Mouse (Mus musculus): ENCODE results near the gene Sdk2. TPM values are rescaled to one million over a fixed set of nuclear protein-coding genes. Genes with fewer than 3 reads are reported as not detected.
A peak's percentile ranks its signal among the peaks of the same experiment; 100 is the strongest.

Sdk2 gene
- total RNA-seq, 2 experiments from 2014 or later = 2.0 to 2.2 TPM

DNA sequence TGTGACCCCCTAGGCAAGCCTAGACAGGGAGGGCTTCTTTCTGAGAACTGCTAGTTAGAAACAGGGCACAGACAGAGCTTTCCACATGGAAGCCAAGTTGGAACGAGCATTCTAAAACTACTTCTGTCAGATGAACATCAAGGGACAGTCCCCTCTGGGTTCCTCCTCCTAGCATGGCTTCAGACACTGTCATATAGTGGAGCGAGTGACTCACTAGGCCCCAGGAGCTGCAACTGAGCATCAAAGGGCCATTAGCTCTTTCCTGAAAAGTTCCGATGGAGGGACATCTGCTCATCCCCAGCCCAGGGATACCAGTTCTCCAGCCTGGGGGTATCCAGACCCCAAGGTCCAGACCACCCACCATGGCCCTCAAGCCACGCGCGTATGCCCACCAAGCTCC lies 185.0 kb downstream of the Sdk2 start:
- intact Hi-C loops (cut with DNase I) = no loop called here
- no peak for DNase-seq

DNA sequence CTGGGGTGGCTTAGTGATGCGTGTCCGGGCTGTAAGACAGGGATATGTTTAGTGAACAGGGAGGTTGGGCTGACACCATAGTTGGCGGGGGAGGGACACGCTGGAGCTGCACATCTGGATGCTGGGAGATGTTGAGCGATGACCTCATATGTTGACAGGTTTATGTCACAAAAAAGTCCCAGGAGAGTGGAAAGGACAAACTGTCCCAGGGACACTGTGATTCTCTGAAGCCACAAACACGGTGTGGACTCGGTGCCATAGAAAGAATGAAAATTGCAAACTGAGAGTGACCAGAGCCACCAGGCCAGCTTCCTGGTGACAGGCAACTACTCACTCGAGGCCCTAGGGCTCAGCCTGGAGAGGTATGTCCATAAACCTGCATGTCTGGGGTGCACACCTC lies 199.8 kb downstream of the Sdk2 start:
- no peak for DNase-seq
- intact Hi-C loops (cut with DNase I) = loop anchor here (2.0 to 5.0 kb wide), 2 partner anchors 202 to 600 kb away; no protein-coding TSS in a partner anchor

GRCm38 (mm10) chr11:113865627-113866026 lies 201.2 kb downstream of the Sdk2 start:
- intact Hi-C loops (cut with DNase I) = loop anchor here (1.0 to 5.0 kb wide), 4 partner anchors 203 to 771 kb away; no protein-coding TSS in a partner anchor
- peak; percentile 87 to 92 for DNase-seq

- intact Hi-C loops (cut with DNase I) = no loop called here
- peak in 1 of 2 experiments; percentile 12 for DNase-seq
Measured at GRCm38 (mm10) chr11:113863408-113863807, 203.4 kb downstream of the Sdk2 start.

- intact Hi-C loops (cut with DNase I) = no loop called here
- DNase-seq = no peak
Measured at GRCm38 (mm10) chr11:113855661-113856060, 211.2 kb downstream of the Sdk2 start.

- intact Hi-C loops (cut with DNase I) = no loop called here
- DNase-seq = no peak
Measured at GRCm38 (mm10) chr11:113851750-113852149, 215.1 kb downstream of the Sdk2 start.

DNA sequence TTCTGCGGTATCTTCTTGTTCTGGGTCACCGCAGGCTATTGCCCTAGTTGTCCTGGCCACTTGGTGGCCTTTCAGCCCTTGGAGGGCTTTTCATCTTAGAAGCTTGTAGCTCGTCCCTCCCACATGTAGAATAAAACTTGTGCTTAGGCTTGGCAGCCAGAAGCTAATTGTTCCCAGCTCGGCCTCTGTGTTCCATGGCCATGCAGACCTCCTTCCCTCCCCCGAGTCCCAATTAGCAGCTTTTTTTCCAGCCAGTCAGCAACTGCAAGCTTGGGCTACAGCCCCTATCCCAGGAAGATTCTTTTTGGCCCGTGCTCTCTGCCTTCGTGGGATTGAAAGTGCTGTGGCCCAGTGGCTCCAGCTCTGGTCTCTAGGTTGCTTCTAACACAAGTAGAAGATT lies 217.5 kb downstream of the Sdk2 start:
- DNase-seq = no peak
- intact Hi-C loops (cut with DNase I) = no loop called here

DNA sequence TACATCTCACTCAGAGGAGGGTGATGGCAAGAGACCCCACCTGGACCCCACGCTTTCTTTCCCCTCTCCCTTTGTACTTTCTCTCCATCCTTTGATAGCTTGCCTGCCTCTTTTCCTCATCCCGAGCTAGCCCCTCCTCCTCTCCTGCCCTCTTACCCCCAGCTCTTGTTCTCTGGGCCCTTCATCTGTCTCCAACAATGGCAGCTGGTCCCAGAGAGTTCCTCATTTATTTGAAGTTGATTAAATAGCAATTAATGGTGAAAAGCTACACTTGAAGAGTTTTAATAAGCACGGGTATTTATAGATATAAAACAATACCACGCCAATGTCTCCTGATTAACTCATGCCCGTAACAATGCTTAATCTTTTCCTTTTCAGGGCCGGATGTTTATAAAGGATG lies 222.9 kb downstream of the Sdk2 start:
- no peak for DNase-seq
- intact Hi-C loops (cut with DNase I) = no loop called here

DNA sequence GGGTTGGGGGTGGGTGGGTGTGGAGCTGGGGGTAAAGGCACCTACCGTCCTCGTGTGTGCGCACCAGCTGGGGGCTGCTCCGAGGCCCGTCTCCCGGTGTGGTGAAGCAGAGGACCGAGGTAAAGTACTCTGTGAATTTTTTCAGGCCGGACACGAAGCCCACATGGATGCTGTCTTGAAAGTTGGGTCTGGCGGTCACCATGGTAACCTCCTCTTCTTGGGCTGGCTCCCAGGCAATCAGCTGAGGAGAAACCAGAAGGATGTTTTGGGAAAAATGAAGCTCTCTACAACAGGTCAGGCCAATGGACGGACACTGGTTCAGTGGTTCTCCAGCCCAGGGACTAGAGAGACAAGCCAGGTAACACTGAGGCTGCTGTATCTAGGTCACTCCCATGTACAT lies 224.0 kb downstream of the Sdk2 start:
- intact Hi-C loops (cut with DNase I) = no loop called here
- DNase-seq = no peak

DNA sequence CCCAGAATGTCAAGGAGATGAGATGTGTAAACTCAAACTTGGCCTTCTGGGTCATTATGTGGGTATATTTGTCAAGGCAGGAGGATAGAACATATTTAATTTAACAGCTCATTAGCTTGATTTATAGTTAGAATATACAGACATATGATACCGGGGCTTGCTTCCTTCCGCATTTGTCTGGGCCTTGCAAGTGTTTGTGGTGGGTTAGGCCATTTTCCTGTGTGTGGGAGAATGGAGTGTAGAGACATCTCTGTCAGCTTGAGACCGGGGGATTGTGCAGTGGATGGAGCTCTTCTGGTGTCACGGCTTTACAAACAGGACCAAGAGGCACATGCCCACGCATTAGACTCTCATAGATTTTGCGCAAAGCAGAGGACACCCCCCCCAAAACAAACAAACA lies 235.2 kb downstream of the Sdk2 start:
- DNase-seq = no peak
- intact Hi-C loops (cut with DNase I) = no loop called here

DNA sequence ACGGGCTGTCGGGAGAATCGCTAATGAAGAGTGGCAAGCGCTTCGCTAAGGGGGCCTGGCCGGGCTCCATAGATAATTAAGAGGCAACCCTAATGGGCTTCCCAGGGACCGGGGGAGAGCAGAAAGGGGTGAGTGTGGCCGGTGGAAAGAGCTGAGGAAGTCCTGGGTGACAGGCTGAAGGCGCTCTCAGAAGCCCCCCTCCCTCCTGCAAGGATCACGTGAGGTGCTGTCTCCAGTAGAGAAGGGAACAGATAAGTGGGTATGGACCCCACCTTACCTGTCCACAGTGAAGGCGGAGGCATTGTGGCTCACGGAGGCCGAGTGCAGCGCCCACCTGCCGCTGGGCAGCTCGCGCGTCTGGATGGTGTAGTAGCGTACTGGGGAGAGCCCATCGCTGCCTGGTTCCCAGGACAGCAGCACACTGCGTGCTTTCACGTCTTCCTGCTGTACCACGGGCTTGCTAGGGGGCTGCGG lies 238.7 kb downstream of the Sdk2 start:
- intact Hi-C loops (cut with DNase I) = no loop called here
- no peak for DNase-seq

- no peak for DNase-seq
- intact Hi-C loops (cut with DNase I) = no loop called here
Measured at GRCm38 (mm10) chr11:113820005-113820404, 246.8 kb downstream of the Sdk2 start.

- intact Hi-C loops (cut with DNase I) = loop anchor here (10.0 kb wide), 1 partner anchor 644 kb away; no protein-coding TSS in a partner anchor
- no peak for DNase-seq
Measured at GRCm38 (mm10) chr11:113819001-113819400, 247.8 kb downstream of the Sdk2 start.

GRCm38 (mm10) chr11:113816971-113817548 lies 249.8 kb downstream of the Sdk2 start:
- intact Hi-C loops (cut with DNase I) = loop anchor here (10.0 kb wide), 1 partner anchor 642 kb away; no protein-coding TSS in a partner anchor
- DNase-seq = no peak

DNA sequence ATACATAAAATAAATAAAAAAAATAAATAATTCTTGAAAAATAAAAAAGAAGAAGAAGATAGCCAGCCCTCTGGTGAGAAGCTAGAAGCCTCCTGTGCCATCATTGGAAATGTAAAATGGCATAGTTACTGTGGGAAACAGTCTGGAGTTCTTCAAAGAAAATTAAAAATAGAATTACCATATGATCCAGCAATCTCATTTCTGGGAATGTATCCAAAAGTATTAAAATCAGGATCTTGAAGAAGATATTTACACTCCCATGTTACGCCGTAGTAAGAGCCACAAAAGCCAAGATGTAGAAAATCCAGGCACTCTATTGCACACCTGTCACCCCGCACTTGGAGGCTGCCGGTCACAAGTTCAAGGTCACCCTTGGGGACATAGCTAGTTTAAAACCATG lies 250.4 kb downstream of the Sdk2 start:
- intact Hi-C loops (cut with DNase I) = loop anchor here (10.0 kb wide), 1 partner anchor 642 kb away; no protein-coding TSS in a partner anchor
- DNase-seq = no peak

DNA sequence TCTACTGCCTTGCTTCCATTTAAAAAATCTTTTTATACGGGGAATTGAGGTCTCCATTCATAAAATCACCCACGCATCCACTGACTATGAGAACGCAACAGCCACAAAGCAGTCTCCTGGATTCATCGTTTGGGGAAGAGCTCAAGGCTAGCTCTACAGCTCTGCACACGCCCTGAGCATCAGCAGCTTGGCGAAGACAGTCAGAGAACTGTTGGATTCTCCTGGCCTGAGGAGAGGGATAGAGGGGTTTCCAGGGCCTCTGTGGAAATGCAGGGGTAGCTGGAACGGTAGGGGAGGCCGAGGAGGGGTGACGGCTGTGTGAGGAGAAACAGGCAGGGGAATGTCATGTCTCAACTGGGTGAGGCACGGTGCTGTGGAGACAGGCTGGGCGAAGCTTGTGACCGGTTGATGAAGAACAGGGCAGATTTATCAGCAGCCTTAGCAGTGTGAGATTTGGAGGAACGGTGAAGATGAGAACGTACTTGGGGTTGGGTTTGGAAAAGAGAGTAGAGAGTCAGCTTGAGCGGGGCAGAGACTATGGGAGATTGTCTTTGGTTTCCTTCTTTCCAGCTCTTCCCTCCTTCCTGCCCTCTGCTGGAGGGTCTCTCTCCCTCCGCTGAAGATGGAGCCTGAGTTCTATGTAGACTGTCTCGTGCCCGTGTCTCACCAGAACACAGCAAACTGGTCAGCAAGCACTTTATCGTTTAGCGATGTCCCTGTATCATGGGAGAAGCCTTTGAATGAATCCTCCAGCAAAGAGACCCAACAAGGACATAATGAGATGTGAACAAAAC lies 255.1 kb downstream of the Sdk2 start:
- DNase-seq = no peak
- intact Hi-C loops (cut with DNase I) = loop anchor here (1.0 to 10.0 kb wide), 4 partner anchors 108 to 637 kb away; partner anchors contain the start of gene Cog1

GRCm38 (mm10) chr11:113810638-113811545 lies 256.0 kb downstream of the Sdk2 start:
- intact Hi-C loops (cut with DNase I) = loop anchor here (1.0 to 10.0 kb wide), 4 partner anchors 108 to 636 kb away; partner anchors contain the start of gene Cog1
- peak; percentile 83 to 91 for DNase-seq

GRCm38 (mm10) chr11:113807086-113807485 lies 259.8 kb downstream of the Sdk2 start:
- intact Hi-C loops (cut with DNase I) = loop anchor here (1.0 kb wide), 2 partner anchors 56 to 158 kb away; partner anchors contain the start of genes Cdc42ep4 and Cog1
- DNase-seq = peak; percentile 65 to 69

DNA sequence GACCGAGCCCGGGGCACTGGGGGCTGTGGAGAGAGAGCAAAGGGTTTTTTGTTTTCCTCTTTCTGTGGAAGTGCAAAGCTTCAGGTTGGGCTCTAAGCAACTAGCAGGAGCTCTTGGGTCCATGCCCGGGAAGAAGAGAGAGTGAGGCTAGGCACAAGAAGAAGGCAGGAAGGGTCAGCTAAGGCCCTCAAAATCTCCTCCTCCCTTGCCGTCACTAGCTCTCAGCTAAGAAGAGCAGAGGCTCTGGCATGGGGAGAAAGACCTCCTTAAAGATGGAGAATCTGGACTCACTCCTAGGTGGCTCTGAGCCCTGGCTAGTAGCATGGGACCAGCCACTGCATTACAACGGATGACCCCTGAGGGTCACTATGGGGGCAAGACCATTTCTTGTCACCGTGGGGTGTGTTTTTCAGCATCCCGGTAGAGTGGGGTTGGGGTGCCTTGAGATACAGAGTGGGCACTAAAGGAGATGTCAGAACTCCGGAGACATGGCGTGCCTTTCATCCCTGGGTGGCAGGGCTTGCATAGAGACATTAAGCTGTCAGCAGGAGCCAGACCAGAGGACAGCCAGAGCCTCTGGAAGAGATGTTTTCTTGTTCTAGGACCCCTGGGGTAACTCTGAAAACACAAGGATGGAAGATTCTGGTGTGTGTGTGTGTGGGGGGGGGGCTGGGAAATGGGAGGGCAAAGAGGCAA lies 260.3 kb downstream of the Sdk2 start:
- intact Hi-C loops (cut with DNase I) = loop anchor here (1.0 kb wide), 2 partner anchors 55 to 157 kb away; partner anchors contain the start of genes Cdc42ep4 and Cog1
- DNase-seq = peak; percentile 36 to 64

DNA sequence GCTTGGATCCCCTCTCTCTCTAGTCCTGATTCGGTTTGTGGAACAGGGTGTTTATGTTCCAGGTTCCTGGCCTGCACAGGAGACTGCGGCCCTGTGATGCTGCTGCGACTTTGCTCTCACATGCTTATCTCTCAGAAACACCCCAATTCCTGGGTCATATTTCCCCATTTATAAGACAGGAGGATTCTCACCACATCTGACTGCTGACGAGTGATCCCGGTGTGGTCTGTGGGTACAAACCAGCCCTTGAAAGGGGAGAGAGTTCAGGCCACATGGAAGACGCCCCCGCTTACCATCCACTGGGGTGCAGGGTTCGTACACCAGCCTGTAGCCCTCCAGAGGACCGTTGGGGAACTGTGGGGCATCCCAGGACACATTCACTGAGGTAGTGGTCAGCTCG lies 260.9 kb downstream of the Sdk2 start:
- intact Hi-C loops (cut with DNase I) = no loop called here
- DNase-seq = no peak
